Mouse (Mus musculus) intestine, embryonic 15.5 days (tissue): ENCODE measurements around the gene Hic1. TPM values are rescaled to one million over a fixed set of nuclear protein-coding genes. Genes with fewer than 3 reads are reported as not detected.

Experiments
- ATAC-seq: fragments of 200-750 bp; cut with Nextera tagmentation; 2 replicates; pipeline ENCODE4 v1.8.0; 2017; ENCODE audit warnings: moderate TSS enrichment, moderate library complexity
- H3K27ac ChIP-seq: fragments of 300-500 bp; sonication (generic); 2 replicates; pipeline ENCODE4 v1.5.1; 2015; ENCODE audit warnings: mild to moderate bottlenecking, inconsistent platforms
- H3K27me3 ChIP-seq: fragments of 300-500 bp; sonication (generic); replicated peaks from 2 replicates; pipeline ENCODE4 v1.6.1; 2015; ENCODE audit warnings: inconsistent platforms
- H3K36me3 ChIP-seq: fragments of 300-500 bp; sonication (generic); 2 replicates; pipeline ENCODE4 v1.6.1; 2015; ENCODE audit warnings: inconsistent platforms
- H3K4me1 ChIP-seq: fragments of 300-500 bp; sonication (generic); replicated peaks from 2 replicates; pipeline ENCODE4 v1.6.1; 2015; ENCODE audit warnings: inconsistent platforms
- H3K4me2 ChIP-seq: fragments of 300-500 bp; sonication (generic); replicated peaks from 2 replicates; pipeline ENCODE4 v1.6.1; 2015; ENCODE audit warnings: mild to moderate bottlenecking, inconsistent platforms
- H3K4me3 ChIP-seq: fragments of 300-500 bp; sonication (generic); replicated peaks from 2 replicates; pipeline ENCODE4 v1.5.1; 2015; ENCODE audit warnings: inconsistent platforms
- H3K9ac ChIP-seq: fragments of 300-500 bp; sonication (generic); 2 replicates; pipeline ENCODE4 v1.6.1; 2015; ENCODE audit warnings: inconsistent platforms
- H3K9me3 ChIP-seq: fragments of 300-500 bp; sonication (generic); 2 replicates; pipeline ENCODE4 v1.6.1; 2016; ENCODE audit warnings: inconsistent platforms
- WGBS: fragments of 180-500 bp; shearing (Covaris S2); methylation state at CpG from one replicate; pipeline ENCODE4 v1.1.7; 2015; 5-methylcytosine and 5-hydroxymethylcytosine counted together
- microRNA counts: library from miRNA; unstranded; fragments of <30 nt; microRNA quantifications from one replicate; lab custom pipeline; 2016
- polyA plus RNA-seq: library from polyadenylated mRNA; unstranded; fragments of >200 nt; fragmentation: Nextera tagmentation; extraction: Ambion mirVana; gene quantifications from 2 replicates; pipeline ENCODE4 v1.2.1, GENCODE M21; 2015

Gene Hic1
- polyA plus RNA-seq, 1 experiment from 2014 or later: 22.0 TPM

- Histone ChIP-seq H3K27me3 (no peaks in the 10 kb centered on the region), H3K36me3 (no peaks in the 10 kb centered on the region), H3K9me3 (no peaks in the 10 kb centered on the region), H3K4me2 (no peak overlapping the region), H3K4me1 (0 out of 2 replicates have a peak, but pooled peaks cover 2% of the 10 kb centered on the region), H3K27ac (no peak overlapping the region), H3K9ac (no peak overlapping the region), H3K4me3 (no peak overlapping the region)
- ATAC-seq: no peak
- 87% methylated on average over 2 of the region's 2 CpGs for WGBS
Observed at GRCm38 (mm10) chr11:75118141-75118540, 51.2 kb downstream of the Hic1 start.

GRCm38 (mm10) chr11:75116379-75116778, 52.9 kb downstream of the Hic1 start:
- no peaks in the 10 kb centered on the region for H3K9me3 ChIP-seq
- no peak overlapping the region for H3K4me2 ChIP-seq
- ATAC-seq: no peak
- H3K36me3 ChIP-seq: no peaks in the 10 kb centered on the region
- H3K27ac ChIP-seq: no peak overlapping the region
- H3K4me3 ChIP-seq: no peak overlapping the region
- no peak overlapping the region for H3K9ac ChIP-seq
- H3K27me3 ChIP-seq: no peaks in the 10 kb centered on the region
- 0 out of 2 replicates have a peak, but pooled peaks cover 2% of the 10 kb centered on the region for H3K4me1 ChIP-seq
- WGBS: 80% methylated on average over 6 of the region's 6 CpGs

MicroRNA genes within 50 kb of the gene (microRNA counts, 519-probe panel; counts per million panel counts)
- microRNA mmu-miR-132 (lab: Ali Mortazavi, UCI): 2,783 counts per million, percentile 71 among the panel's probes with 10 or more counts
- microRNA mmu-miR-212 (lab: Ali Mortazavi, UCI): 97.1 counts per million, percentile 29 among the panel's probes with 10 or more counts

Other genes starting within 250 kb of the Hic1 start
- 11.9 and 12.4 TPM in 2 replicates for gene Smg6, start 243.7 kb downstream of the Hic1 start, polyA plus RNA-seq
- gene Srr, start 243.6 kb downstream of the Hic1 start, polyA plus RNA-seq: 16.1 and 16.6 TPM in 2 replicates
- 21.3 and 21.4 TPM in 2 replicates for gene Ovca2, start 9.3 kb upstream of the Hic1 start, polyA plus RNA-seq
- 23.4 and 23.8 TPM in 2 replicates for gene Dph1, start 21.7 kb upstream of the Hic1 start, polyA plus RNA-seq
- gene Rtn4rl1, start 24.3 kb upstream of the Hic1 start, polyA plus RNA-seq: 1.7 and 1.8 TPM in 2 replicates
- gene Rpa1, start 178.8 kb upstream of the Hic1 start, polyA plus RNA-seq: 86.2 and 100 TPM in 2 replicates
- gene Smyd4, start 178.9 kb upstream of the Hic1 start, polyA plus RNA-seq: 9.2 and 9.3 TPM in 2 replicates